Mouse (Mus musculus) E14TG2a.4 (cell line): ENCODE measurements at regions not wholly inside any gene's neighbourhood (a gene's known extent, or its start where the extent isn't known, plus 50 kb on each side); places are given as distances from the start of the nearest gene placed in this dataset.

Experiments used
- CTCF ChIP-seq: conservative IDR thresholded peaks from 2 replicates; pipeline ENCODE4 v1.5.1; 2014; ENCODE audit warnings: low read length
- NANOG ChIP-seq: IDR thresholded peaks from 2 replicates; pipeline ENCODE4 v1.6.1; 2014; ENCODE audit warnings: borderline replicate concordance, low read length, mixed read lengths
- POU5F1 ChIP-seq: IDR thresholded peaks from 2 replicates; pipeline ENCODE4 v1.6.1; 2014; ENCODE audit warnings: low read length, borderline replicate concordance

DNA sequence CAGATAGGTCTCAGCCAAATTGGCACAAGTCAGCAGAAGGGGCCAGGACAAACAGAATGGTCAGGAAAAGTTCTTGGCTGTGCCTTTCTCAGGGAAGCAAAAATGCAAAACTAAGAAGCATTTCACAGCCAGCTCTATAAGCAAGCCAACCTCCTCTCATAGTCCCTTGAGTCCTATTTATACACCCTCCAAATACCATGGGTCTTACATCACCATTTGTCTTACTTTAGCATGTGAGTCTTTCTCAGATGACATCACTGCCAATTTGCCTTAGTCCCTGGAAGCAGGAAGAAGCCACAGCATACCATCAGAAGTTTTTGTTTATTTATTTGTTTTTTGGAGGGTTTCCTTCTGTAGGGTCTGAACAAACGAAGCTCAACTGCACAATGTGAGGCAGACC lies 659.1 kb upstream of the Arrdc3 start:
- TF ChIP-seq CTCF (no peak), NANOG (no peak), POU5F1 (no peak)
